Mouse (Mus musculus): Measurements from ENCODE around the gene Rcbtb1. TPM values are rescaled to one million over a fixed set of nuclear protein-coding genes. Genes with fewer than 3 reads are reported as not detected.
A peak's percentile ranks its signal among the peaks of the same experiment; 100 is the strongest.

The Rcbtb1 gene
- polyA plus RNA-seq, 1 experiment: 10.5 TPM

GRCm38 (mm10) chr14:59209816-59210215, 8.8 kb downstream of the Rcbtb1 start:
- TF ChIP-seq CTCF (IDR thresholded peaks at IDR 0.05; ENCODE audit: control insufficient read depth, insufficient read depth, insufficient read length) (no peak), FOSL1 (IDR thresholded peaks at IDR 0.05; ENCODE audit: insufficient read depth, low read length, poor library complexity, severe bottlenecking) (no peak)
- peaks cover 20% of the 10 kb centered on the region for H3K36me3 ChIP-seq (ENCODE audit: control insufficient read depth, insufficient read depth)
- peaks cover 22% of the 10 kb centered on the region for H3K79me3 ChIP-seq (ENCODE audit: low read depth)
- no peak overlapping the region for H3ac ChIP-seq (ENCODE audit: control insufficient read depth, insufficient read length, low read depth)
- peaks cover 46% of the 10 kb centered on the region for H3K79me2 ChIP-seq (ENCODE audit: control insufficient read depth, insufficient read depth)
- no peaks in the 10 kb centered on the region for H3K27me3 ChIP-seq (ENCODE audit: control insufficient read depth, insufficient read depth, insufficient read length)
- no peak overlapping the region for H3K4me3 ChIP-seq (ENCODE audit: insufficient read depth, poor library complexity, severe bottlenecking)

DNA sequence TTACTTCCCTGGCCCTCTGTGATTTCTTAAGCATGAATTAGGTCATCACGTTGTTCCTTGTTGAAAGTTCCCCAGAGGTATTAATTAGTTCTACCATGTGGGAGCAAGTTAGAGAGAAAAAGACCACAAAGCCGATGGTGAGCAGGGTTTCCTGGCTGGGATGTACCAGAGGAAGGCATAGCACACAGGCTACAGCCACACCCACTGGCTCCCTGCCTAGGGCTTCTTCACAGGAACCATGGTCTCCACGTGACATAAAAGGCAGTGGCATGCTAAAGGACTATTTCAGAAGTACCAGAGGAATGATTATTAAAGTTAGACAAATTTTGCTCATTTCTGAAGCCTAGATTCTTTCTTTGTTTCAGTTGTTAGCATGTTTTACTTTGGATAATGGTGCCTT, 18.2 kb downstream of the Rcbtb1 start:
- no peaks in the 10 kb centered on the region for H3K27me3 ChIP-seq (ENCODE audit: control insufficient read depth, insufficient read depth, insufficient read length)
- no peaks in the 10 kb centered on the region for H3K79me2 ChIP-seq (ENCODE audit: control insufficient read depth, insufficient read depth)
- no peaks in the 10 kb centered on the region for H3K79me3 ChIP-seq (ENCODE audit: low read depth)
- no peak overlapping the region for H3ac ChIP-seq (ENCODE audit: control insufficient read depth, insufficient read length, low read depth)
- H3K36me3 ChIP-seq (ENCODE audit: control insufficient read depth, insufficient read depth): peaks cover 43% of the 10 kb centered on the region
- TF ChIP-seq CTCF (IDR thresholded peaks at IDR 0.05; ENCODE audit: control insufficient read depth, insufficient read depth, insufficient read length): no peak
- no peak for TF ChIP-seq MYOG (IDR thresholded peaks at IDR 0.05; ENCODE audit: control insufficient read depth, extremely low read depth, insufficient read length)
- no peak for TF ChIP-seq FOSL1 (IDR thresholded peaks at IDR 0.05; ENCODE audit: insufficient read depth, low read length, poor library complexity, severe bottlenecking)
- no peak for TF ChIP-seq MAX (IDR thresholded peaks at IDR 0.05)
- no peak for TF ChIP-seq CEBPB (IDR thresholded peaks at IDR 0.05; ENCODE audit: low read depth)
- no peak overlapping the region for H3K4me3 ChIP-seq (ENCODE audit: insufficient read depth, poor library complexity, severe bottlenecking)

- H3K79me2 ChIP-seq (ENCODE audit: control insufficient read depth, insufficient read depth): no peaks in the 10 kb centered on the region
- peaks cover 69% of the 10 kb centered on the region for H3K36me3 ChIP-seq (ENCODE audit: control insufficient read depth, insufficient read depth)
- no peak overlapping the region for H3K4me3 ChIP-seq (ENCODE audit: insufficient read depth, poor library complexity, severe bottlenecking)
- H3K79me3 ChIP-seq (ENCODE audit: low read depth): no peaks in the 10 kb centered on the region
- TF ChIP-seq MAX (IDR thresholded peaks at IDR 0.05) (no peak), MYOG (IDR thresholded peaks at IDR 0.05; ENCODE audit: control insufficient read depth, extremely low read depth, insufficient read length) (no peak), MYOD1 (IDR thresholded peaks at IDR 0.05; ENCODE audit: control insufficient read depth, insufficient read length, low read depth) (no peak), USF1 (IDR thresholded peaks at IDR 0.05; ENCODE audit: low read depth) (no peak), CTCF (IDR thresholded peaks at IDR 0.05; ENCODE audit: control insufficient read depth, insufficient read depth, insufficient read length) (no peak), FOSL1 (IDR thresholded peaks at IDR 0.05; ENCODE audit: insufficient read depth, low read length, poor library complexity, severe bottlenecking) (no peak), CEBPB (IDR thresholded peaks at IDR 0.05; ENCODE audit: low read depth) (no peak)
- no peak overlapping the region for H3ac ChIP-seq (ENCODE audit: control insufficient read depth, insufficient read length, low read depth)
- H3K27me3 ChIP-seq (ENCODE audit: control insufficient read depth, insufficient read depth, insufficient read length): no peaks in the 10 kb centered on the region
Measured at GRCm38 (mm10) chr14:59226240-59226639, 25.2 kb downstream of the Rcbtb1 start.

GRCm38 (mm10) chr14:59229822-59230221, 28.8 kb downstream of the Rcbtb1 start:
- TF ChIP-seq MYOD1 (IDR thresholded peaks at IDR 0.05; ENCODE audit: control insufficient read depth, insufficient read length, low read depth) (no peak), MYOG (IDR thresholded peaks at IDR 0.05; ENCODE audit: control insufficient read depth, extremely low read depth, insufficient read length) (no peak), CEBPB (IDR thresholded peaks at IDR 0.05; ENCODE audit: low read depth) (no peak), MAX (IDR thresholded peaks at IDR 0.05) (no peak), USF1 (IDR thresholded peaks at IDR 0.05; ENCODE audit: low read depth) (no peak), FOSL1 (IDR thresholded peaks at IDR 0.05; ENCODE audit: insufficient read depth, low read length, poor library complexity, severe bottlenecking) (no peak), CTCF (IDR thresholded peaks at IDR 0.05; ENCODE audit: control insufficient read depth, insufficient read depth, insufficient read length) (no peak)
- H3K36me3 ChIP-seq (ENCODE audit: control insufficient read depth, insufficient read depth): peaks cover 71% of the 10 kb centered on the region
- no peak overlapping the region for H3K4me3 ChIP-seq (ENCODE audit: insufficient read depth, poor library complexity, severe bottlenecking)
- H3K79me2 ChIP-seq (ENCODE audit: control insufficient read depth, insufficient read depth): no peaks in the 10 kb centered on the region
- no peaks in the 10 kb centered on the region for H3K79me3 ChIP-seq (ENCODE audit: low read depth)
- no peak overlapping the region for H3ac ChIP-seq (ENCODE audit: control insufficient read depth, insufficient read length, low read depth)
- no peaks in the 10 kb centered on the region for H3K27me3 ChIP-seq (ENCODE audit: control insufficient read depth, insufficient read depth, insufficient read length)

DNA sequence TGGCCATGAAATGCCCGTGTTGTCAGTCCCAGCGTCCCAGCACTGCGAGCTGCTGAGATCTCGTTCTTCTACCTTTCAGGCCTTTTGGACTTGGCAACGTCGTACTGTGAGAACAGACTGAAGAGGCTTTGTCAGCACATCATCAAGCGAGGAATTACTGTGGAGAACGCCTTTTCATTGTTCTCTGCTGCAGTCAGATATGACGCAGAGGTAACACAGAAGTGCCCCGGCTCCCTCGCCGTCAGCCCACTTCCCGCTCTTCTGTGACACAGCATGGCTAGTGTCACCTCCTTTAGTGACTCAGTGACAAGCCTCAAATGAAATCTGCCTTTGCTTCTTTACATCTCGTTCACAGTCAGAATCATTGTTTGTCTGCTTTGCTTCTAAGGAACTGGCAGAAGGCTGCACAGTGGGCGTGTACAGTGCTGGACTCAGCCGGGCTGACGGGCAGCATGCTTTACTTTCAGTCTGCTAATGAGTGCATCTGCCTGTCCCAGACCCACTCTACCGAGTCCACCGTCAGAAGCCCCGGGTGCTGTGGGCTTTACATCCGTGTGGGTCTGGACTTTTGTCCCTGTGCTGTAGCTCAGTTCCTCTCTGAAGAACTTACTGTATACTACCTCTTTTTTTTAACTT, 29.4 kb downstream of the Rcbtb1 start:
- H3K79me2 ChIP-seq (ENCODE audit: control insufficient read depth, insufficient read depth): no peaks in the 10 kb centered on the region
- H3K27me3 ChIP-seq (ENCODE audit: control insufficient read depth, insufficient read depth, insufficient read length): no peaks in the 10 kb centered on the region
- H3K79me3 ChIP-seq (ENCODE audit: low read depth): no peaks in the 10 kb centered on the region
- TF ChIP-seq MYOD1 (IDR thresholded peaks at IDR 0.05; ENCODE audit: control insufficient read depth, insufficient read length, low read depth) (no peak), USF1 (IDR thresholded peaks at IDR 0.05; ENCODE audit: low read depth) (no peak), CEBPB (IDR thresholded peaks at IDR 0.05; ENCODE audit: low read depth) (no peak), CTCF (IDR thresholded peaks at IDR 0.05; ENCODE audit: control insufficient read depth, insufficient read depth, insufficient read length) (no peak), FOSL1 (IDR thresholded peaks at IDR 0.05; ENCODE audit: insufficient read depth, low read length, poor library complexity, severe bottlenecking) (no peak)
- no peak overlapping the region for H3K4me3 ChIP-seq (ENCODE audit: insufficient read depth, poor library complexity, severe bottlenecking)
- H3K36me3 ChIP-seq (ENCODE audit: control insufficient read depth, insufficient read depth): peaks cover 77% of the 10 kb centered on the region
- no peak overlapping the region for H3ac ChIP-seq (ENCODE audit: control insufficient read depth, insufficient read length, low read depth)

- no peak overlapping the region for H3ac ChIP-seq (ENCODE audit: control insufficient read depth, insufficient read length, low read depth)
- no peaks in the 10 kb centered on the region for H3K79me3 ChIP-seq (ENCODE audit: low read depth)
- peaks cover 70% of the 10 kb centered on the region for H3K36me3 ChIP-seq (ENCODE audit: control insufficient read depth, insufficient read depth)
- H3K4me3 ChIP-seq (ENCODE audit: insufficient read depth, poor library complexity, severe bottlenecking): no peak overlapping the region
- TF ChIP-seq MYOG (IDR thresholded peaks at IDR 0.05; ENCODE audit: control insufficient read depth, extremely low read depth, insufficient read length) (no peak), FOSL1 (IDR thresholded peaks at IDR 0.05; ENCODE audit: insufficient read depth, low read length, poor library complexity, severe bottlenecking) (no peak), USF1 (IDR thresholded peaks at IDR 0.05; ENCODE audit: low read depth) (no peak), CEBPB (IDR thresholded peaks at IDR 0.05; ENCODE audit: low read depth) (no peak), CTCF (IDR thresholded peaks at IDR 0.05; ENCODE audit: control insufficient read depth, insufficient read depth, insufficient read length) (peak; percentile 35), MAX (IDR thresholded peaks at IDR 0.05) (no peak)
- H3K79me2 ChIP-seq (ENCODE audit: control insufficient read depth, insufficient read depth): no peaks in the 10 kb centered on the region
- H3K27me3 ChIP-seq (ENCODE audit: control insufficient read depth, insufficient read depth, insufficient read length): no peaks in the 10 kb centered on the region
Measured at GRCm38 (mm10) chr14:59232003-59232402, 31.0 kb downstream of the Rcbtb1 start.

Measured in C2C12 (cell line).